Mouse (Mus musculus): ENCODE measurements around the gene Gm10964. TPM values are rescaled to one million over a fixed set of nuclear protein-coding genes. Genes with fewer than 3 reads are reported as not detected.
"Not testable (repeated sequence)": the region's sequence is repeated elsewhere in the genome, so short reads cannot be mapped to it uniquely, and the experiment has no call there.

Gm10964 gene
- polyA plus RNA-seq, 1 experiment from 2014 or later, result not detected

DNA sequence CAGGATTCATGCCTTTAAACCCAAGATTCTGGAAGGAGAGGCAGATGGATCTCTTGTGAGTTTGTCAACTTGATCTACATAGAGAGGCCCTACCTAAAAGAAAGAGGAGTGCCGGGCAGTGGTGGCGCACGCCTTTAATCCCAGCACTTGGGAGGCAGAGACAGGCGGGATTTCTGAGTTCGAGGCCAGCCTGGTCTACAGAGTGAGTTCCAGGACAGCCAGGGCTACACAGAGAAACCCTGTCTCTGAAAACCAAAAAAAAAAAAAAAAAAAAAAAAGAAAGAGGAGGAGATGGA, 52.9 kb downstream of the Gm10964 start:
- peak overlapping the region; percentile 71; the same call in 1 of the 2 replicates for H3K4me2 ChIP-seq (ENCODE audit: low read depth, low read length, severe bottlenecking)

DNA sequence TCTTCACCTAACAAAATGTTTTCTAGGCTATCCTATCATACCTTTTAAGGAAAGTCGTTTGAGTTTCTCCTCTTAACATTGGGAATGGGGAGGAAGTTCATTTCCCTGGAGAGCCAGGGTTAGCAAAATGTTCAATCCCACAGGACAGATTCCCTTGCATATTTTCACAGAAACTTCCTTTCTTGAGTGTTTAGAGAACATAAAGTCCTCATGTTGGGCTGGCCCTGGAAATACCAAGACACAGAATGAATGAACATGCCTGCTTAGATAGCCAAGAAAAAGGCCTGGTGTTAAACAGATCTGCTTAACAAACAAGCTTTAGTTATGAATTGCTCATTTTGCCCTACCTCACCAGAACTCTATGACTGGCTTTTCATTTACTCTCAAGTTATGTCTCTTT, 53.4 kb downstream of the Gm10964 start:
- Histone ChIP-seq H3K27ac (ENCODE audit: low read depth, low read length) (no peak overlapping the region), H3K4me1 (replicated peaks; ENCODE audit: control insufficient read depth, insufficient read depth, low read length) (peaks cover 4% of the 10 kb centered on the region; the same call in 1 of the 2 replicates), H3K36me3 (ENCODE audit: control insufficient read depth, insufficient read depth, low read length) (no peaks in the 10 kb centered on the region), H3K9me3 (ENCODE audit: control insufficient read depth, low read length) (no peaks in the 10 kb centered on the region), H3K4me2 (ENCODE audit: low read depth, low read length, severe bottlenecking) (no peak overlapping the region), H3K4me3 (ENCODE audit: low read depth, low read length) (no peak overlapping the region), H3K9ac (ENCODE audit: low read length) (no peak overlapping the region), H3K27me3 (ENCODE audit: control insufficient read depth, insufficient read depth, low read length) (no peaks in the 10 kb centered on the region)
- WGBS, result 87% methylated on average over 1 of the region's 1 CpGs
- no peak for ATAC-seq (replicated peaks; ENCODE audit: low FRiP score)
- DNase-seq (ENCODE audit: low spot score), result no peak

More for the DNA sequence above, 52.9 kb downstream of the Gm10964 start:
- DNase-seq (ENCODE audit: low spot score); H3K4me3 ChIP-seq (ENCODE audit: low read depth, low read length); H3K36me3 ChIP-seq (ENCODE audit: control insufficient read depth, insufficient read depth, low read length); H3K27me3 ChIP-seq (ENCODE audit: control insufficient read depth, insufficient read depth, low read length); H3K9me3 ChIP-seq (ENCODE audit: control insufficient read depth, low read length); H3K27ac ChIP-seq (ENCODE audit: low read depth, low read length); H3K9ac ChIP-seq (ENCODE audit: low read length); H3K4me1 ChIP-seq (replicated peaks; ENCODE audit: control insufficient read depth, insufficient read depth, low read length); ATAC-seq (replicated peaks; ENCODE audit: low FRiP score): not testable (repeated sequence)
- WGBS, result 82% methylated on average over 5 of the region's 5 CpGs

Other genes with a start within 250 kb of the Gm10964 start
- 1.5 and 1.7 TPM in 2 replicates for gene Syt6, start 164.1 kb upstream of the Gm10964 start, polyA plus RNA-seq (2014; fragmentation: Nextera tagmentation; extraction: Ambion mirVana)
- not detected in 2 replicates for gene Atg4a-ps, start 93.3 kb upstream of the Gm10964 start, polyA plus RNA-seq (2014; fragmentation: Nextera tagmentation; extraction: Ambion mirVana)
- gene Olfml3, start 1.4 kb upstream of the Gm10964 start, polyA plus RNA-seq (2014; fragmentation: Nextera tagmentation; extraction: Ambion mirVana), result 6.4 and 8.7 TPM in 2 replicates
- 17.2 and 17.6 TPM in 2 replicates for gene Hipk1, start 52.2 kb downstream of the Gm10964 start, polyA plus RNA-seq (2014; fragmentation: Nextera tagmentation; extraction: Ambion mirVana)
- 39.3 and 45.7 TPM in 2 replicates for gene Dclre1b, start 70.1 kb downstream of the Gm10964 start, polyA plus RNA-seq (2014; fragmentation: Nextera tagmentation; extraction: Ambion mirVana)
- gene Ap4b1, start 70.2 kb downstream of the Gm10964 start, polyA plus RNA-seq (2014; fragmentation: Nextera tagmentation; extraction: Ambion mirVana), result 22.1 and 22.8 TPM in 2 replicates
- 0.17 and 0.63 TPM in 2 replicates for gene Gm43064, start 70.2 kb downstream of the Gm10964 start, polyA plus RNA-seq (2014; fragmentation: Nextera tagmentation; extraction: Ambion mirVana)
- 0.43 TPM in 1 of 2 replicates, not detected in the other for gene Bcl2l15, start 93.2 kb downstream of the Gm10964 start, polyA plus RNA-seq (2014; fragmentation: Nextera tagmentation; extraction: Ambion mirVana)
- 0.37 and 0.68 TPM in 2 replicates for gene Ptpn22, start 120.4 kb downstream of the Gm10964 start, polyA plus RNA-seq (2014; fragmentation: Nextera tagmentation; extraction: Ambion mirVana)
- gene Rsbn1, start 174.8 kb downstream of the Gm10964 start, polyA plus RNA-seq (2014; fragmentation: Nextera tagmentation; extraction: Ambion mirVana), result 21.6 and 23.6 TPM in 2 replicates
- gene Phtf1, start 228.7 kb downstream of the Gm10964 start, polyA plus RNA-seq (2014; fragmentation: Nextera tagmentation; extraction: Ambion mirVana), result 46.8 and 49.7 TPM in 2 replicates

Data from forebrain, embryonic 11.5 days (tissue).